Comparison of ENCODE assay signal across 12 mouse cellular contexts in genomic region chr3:21891819-21892480, GRCm38 (mm10).
DNase-seq lines count a peak whose midpoint lies in the region; ATAC-seq and TF ChIP-seq lines count a peak whose summit lies in the region.
"Had no signal": no experiment of that assay in that cellular context is flagged by ENCODE, and none has a peak within 500 bp of the region (broad histone marks: within the 10 kb centered on the region; RNA-seq: fewer than 3 reads in every experiment).

No protein-coding gene starts in this region.

- no peak overlapping the region for H3K9ac ChIP-seq in kidney, postnatal 0 days (ENCODE audit: low read depth, low read length)
- no peak overlapping the region for H3K9ac ChIP-seq in forebrain, embryonic 13.5 days
- no peak overlapping the region for H3K9ac ChIP-seq in midbrain, embryonic 11.5 days (ENCODE audit: low read length)

- H3K4me2 ChIP-seq in kidney, postnatal 0 days (ENCODE audit: low read length) = no peak overlapping the region
- peak overlapping the region; percentile 4; the same call in 1 of the 2 replicates for H3K4me2 ChIP-seq in forebrain, embryonic 13.5 days
- H3K4me2 ChIP-seq in midbrain, embryonic 11.5 days = peak overlapping the region; percentile 14; the same call in 1 of the 2 replicates
- H3K4me2 ChIP-seq: liver, embryonic 11.5 days had no signal

- no peak overlapping the region for H3K4me3 ChIP-seq in kidney, postnatal 0 days (replicated peaks; ENCODE audit: low read depth, low read length)
- H3K4me3 ChIP-seq in forebrain, embryonic 13.5 days = no peak overlapping the region
- no peak overlapping the region for H3K4me3 ChIP-seq in midbrain, embryonic 11.5 days (ENCODE audit: low read depth, low read length)

- WGBS in kidney, postnatal 0 days = 24% methylated on average over 7 of the region's 7 CpGs
- 7% methylated on average over 7 of the region's 7 CpGs for WGBS in forebrain, embryonic 13.5 days
- 9% methylated on average over 7 of the region's 7 CpGs for WGBS in midbrain, embryonic 11.5 days

- H3K4me1 ChIP-seq in kidney, postnatal 0 days (replicated peaks; ENCODE audit: insufficient read depth, low read length) = peaks cover 4% of the 10 kb centered on the region; the same call in 1 of the 2 replicates
- H3K4me1 ChIP-seq in forebrain, embryonic 13.5 days = peaks cover 11% of the 10 kb centered on the region
- peaks cover 5% of the 10 kb centered on the region; the same call in 1 of the 2 replicates for H3K4me1 ChIP-seq in midbrain, embryonic 11.5 days (ENCODE audit: control insufficient read depth, insufficient read depth, low read length)

- TF ChIP-seq CTCF in kidney, postnatal 0 days (IDR thresholded peaks at IDR 0.05; ENCODE audit: low read depth) = no peak

- H3K27ac ChIP-seq in kidney, postnatal 0 days = no peak overlapping the region
- peak overlapping the region; percentile 36 for H3K27ac ChIP-seq in forebrain, embryonic 13.5 days
- H3K27ac ChIP-seq in midbrain, embryonic 11.5 days (ENCODE audit: low read depth, low read length) = peak overlapping the region; percentile 76; the same call in 1 of the 2 replicates

- H3K36me3 ChIP-seq in kidney, postnatal 0 days (ENCODE audit: insufficient read depth, low read length) = no peaks in the 10 kb centered on the region
- H3K36me3 ChIP-seq in forebrain, embryonic 13.5 days (ENCODE audit: poor library complexity, severe bottlenecking) = no peaks in the 10 kb centered on the region
- H3K36me3 ChIP-seq in midbrain, embryonic 11.5 days (ENCODE audit: control insufficient read depth, insufficient read depth, low read length) = no peaks in the 10 kb centered on the region

- no peaks in the 10 kb centered on the region for H3K9me3 ChIP-seq in kidney, postnatal 0 days (replicated peaks; ENCODE audit: low read length)
- H3K9me3 ChIP-seq in forebrain, embryonic 13.5 days (replicated peaks) = no peaks in the 10 kb centered on the region
- no peaks in the 10 kb centered on the region for H3K9me3 ChIP-seq in midbrain, embryonic 11.5 days (ENCODE audit: control insufficient read depth, low read length)

- H3K27me3 ChIP-seq in kidney, postnatal 0 days (ENCODE audit: insufficient read depth, low read length) = no peaks in the 10 kb centered on the region
- H3K27me3 ChIP-seq in forebrain, embryonic 13.5 days = no peaks in the 10 kb centered on the region
- H3K27me3 ChIP-seq in midbrain, embryonic 11.5 days (ENCODE audit: control insufficient read depth, insufficient read depth, low read length) = no peaks in the 10 kb centered on the region
- H3K27me3 ChIP-seq: Patski had no signal

- ATAC-seq in kidney, postnatal 0 days (replicated peaks; ENCODE audit: low FRiP score, low read depth) = no peak
- peak; percentile 54; the same call in 1 of the 2 replicates for ATAC-seq in forebrain, embryonic 13.5 days
- ATAC-seq in midbrain, embryonic 11.5 days (ENCODE audit: low FRiP score) = peak; percentile 91
- ATAC-seq: Patski had no signal

- peak; percentile 27 for DNase-seq in kidney, postnatal 0 days (ENCODE audit: low spot score)
- no peak for DNase-seq in kidney, postnatal 4 days
- DNase-seq in midbrain, embryonic 11.5 days (ENCODE audit: low spot score, missing footprints) = peak; percentile 93
- DNase-seq in retina, postnatal 1 day = peak; percentile 43
- no peak for DNase-seq in frontal cortex, postnatal 14 days (ENCODE audit: low spot score in 2 of 2)
- no peak for DNase-seq in spleen, postnatal 36 days (ENCODE audit: low spot score in 2 of 2)
- DNase-seq in kidney, postnatal 36 days = no peak
- DNase-seq: kidney, adult 11 months; thymus, postnatal 36 days had no signal

Comparison
In these comparisons a context has a peak if more than half of its experiments do, and no peak if none do; other contexts are left out.
1. DNase-seq: peak in kidney, postnatal 0 days (single experiment), midbrain, embryonic 11.5 days (single experiment) and retina, postnatal 1 day (single experiment); none in kidney, postnatal 4 days (0 of 2), frontal cortex, postnatal 14 days (0 of 2), spleen, postnatal 36 days (0 of 2) and kidney, postnatal 36 days (0 of 2).